Comparison of ENCODE assay signal across 14 mouse cellular contexts in the genomic region with DNA sequence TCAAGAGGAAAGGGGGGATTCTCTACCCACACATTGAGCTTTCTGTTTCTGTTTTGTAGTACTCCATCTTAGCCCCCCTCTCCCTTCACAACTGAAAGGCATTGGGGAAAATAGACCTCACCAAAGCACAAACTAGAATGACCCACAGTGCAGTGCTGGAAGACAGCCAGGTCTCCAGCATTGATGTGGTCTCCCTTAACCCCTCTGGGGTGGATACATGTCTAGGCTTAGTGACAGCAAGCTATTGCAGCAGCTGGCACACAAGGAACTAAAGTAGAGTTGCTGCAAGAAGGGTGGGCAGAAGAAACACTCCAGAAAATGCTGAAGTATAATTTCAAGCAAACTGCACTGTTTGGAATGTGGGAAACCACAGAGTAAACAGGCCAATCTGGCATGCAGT. TPM values are rescaled to one million over a fixed set of nuclear protein-coding genes. Genes with fewer than 3 reads are reported as not detected.
DNase-seq lines count a peak whose midpoint lies in the region; ATAC-seq lines count a peak whose summit lies in the region.
"Had no signal": no experiment of that assay in that cellular context is flagged by ENCODE, and none has a peak within 500 bp of the region (broad histone marks: within the 10 kb centered on the region; RNA-seq: fewer than 3 reads in every experiment).

No protein-coding gene starts in this region.

- no peak overlapping the region for H3K9ac ChIP-seq in forebrain, embryonic 12.5 days
- no peak overlapping the region for H3K9ac ChIP-seq in midbrain, embryonic 14.5 days (replicated peaks; ENCODE audit: low read length)
- H3K9ac ChIP-seq in midbrain, embryonic 11.5 days (ENCODE audit: low read length): no peak overlapping the region
- H3K9ac ChIP-seq in forebrain, embryonic 15.5 days (replicated peaks): no peak overlapping the region
- H3K9ac ChIP-seq: heart, embryonic 15.5 days had no signal

- H3K27ac ChIP-seq in forebrain, embryonic 12.5 days: no peak overlapping the region
- no peak overlapping the region for H3K27ac ChIP-seq in forebrain, embryonic 10.5 days
- no peak overlapping the region for H3K27ac ChIP-seq in midbrain, embryonic 14.5 days (replicated peaks; ENCODE audit: low read depth, low read length)
- no peak overlapping the region for H3K27ac ChIP-seq in midbrain, embryonic 11.5 days (ENCODE audit: low read depth, low read length)
- no peak overlapping the region for H3K27ac ChIP-seq in forebrain, embryonic 15.5 days (replicated peaks)
- H3K27ac ChIP-seq: heart, embryonic 15.5 days; layer of hippocampus, adult 2 months had no signal

- 0 out of 2 replicates have a peak, but pooled peaks cover 3% of the 10 kb centered on the region for H3K4me1 ChIP-seq in forebrain, embryonic 12.5 days
- H3K4me1 ChIP-seq in forebrain, embryonic 10.5 days: no peaks in the 10 kb centered on the region
- no peaks in the 10 kb centered on the region for H3K4me1 ChIP-seq in midbrain, embryonic 14.5 days (ENCODE audit: control insufficient read depth, insufficient read depth, low read length)
- H3K4me1 ChIP-seq in midbrain, embryonic 11.5 days (ENCODE audit: control insufficient read depth, insufficient read depth, low read length): no peaks in the 10 kb centered on the region
- no peaks in the 10 kb centered on the region for H3K4me1 ChIP-seq in forebrain, embryonic 15.5 days
- H3K4me1 ChIP-seq: heart, embryonic 15.5 days had no signal

- no peaks in the 10 kb centered on the region for H3K36me3 ChIP-seq in forebrain, embryonic 12.5 days (replicated peaks)
- no peaks in the 10 kb centered on the region for H3K36me3 ChIP-seq in forebrain, embryonic 10.5 days (replicated peaks)
- no peaks in the 10 kb centered on the region for H3K36me3 ChIP-seq in midbrain, embryonic 14.5 days (ENCODE audit: control insufficient read depth, insufficient read depth, low read length)
- no peaks in the 10 kb centered on the region for H3K36me3 ChIP-seq in midbrain, embryonic 11.5 days (ENCODE audit: control insufficient read depth, insufficient read depth, low read length)
- no peaks in the 10 kb centered on the region for H3K36me3 ChIP-seq in forebrain, embryonic 15.5 days
- H3K36me3 ChIP-seq: G1E; heart, embryonic 15.5 days had no signal

- H3K27me3 ChIP-seq in forebrain, embryonic 12.5 days: no peaks in the 10 kb centered on the region
- H3K27me3 ChIP-seq in forebrain, embryonic 10.5 days (ENCODE audit: poor library complexity, severe bottlenecking): no peaks in the 10 kb centered on the region
- no peaks in the 10 kb centered on the region for H3K27me3 ChIP-seq in midbrain, embryonic 14.5 days (ENCODE audit: control insufficient read depth, insufficient read depth, low read length)
- H3K27me3 ChIP-seq in midbrain, embryonic 11.5 days (ENCODE audit: control insufficient read depth, insufficient read depth, low read length): no peaks in the 10 kb centered on the region
- H3K27me3 ChIP-seq in forebrain, embryonic 15.5 days: no peaks in the 10 kb centered on the region
- H3K27me3 ChIP-seq: heart, embryonic 15.5 days had no signal

- DNase-seq in forebrain, embryonic 10.5 days (ENCODE audit: extremely low spot score, low spot score): no peak
- DNase-seq in midbrain, embryonic 14.5 days: peak; percentile 27
- DNase-seq in midbrain, embryonic 11.5 days (ENCODE audit: low spot score, missing footprints): no peak
- peak; percentile 10 to 45 for DNase-seq in lung, postnatal 4 days
- no peak for DNase-seq in gastrocnemius, postnatal 25 days
- no peak for DNase-seq in left cerebral cortex, adult 18-20 months (ENCODE audit: low spot score in 2 of 2)
- DNase-seq: cerebellum, adult 9-10 months; kidney, adult 2 months had no signal

- peak; percentile 30; the same call in 1 of the 2 replicates for ATAC-seq in forebrain, embryonic 12.5 days (ENCODE audit: low FRiP score)
- ATAC-seq in midbrain, embryonic 14.5 days (ENCODE audit: low FRiP score, low TSS enrichment): no peak
- no peak for ATAC-seq in midbrain, embryonic 11.5 days (ENCODE audit: low FRiP score)
- ATAC-seq in forebrain, embryonic 15.5 days (replicated peaks): peak; percentile 81
- ATAC-seq: activated CD4-positive, CD25-positive, alpha-beta regulatory T cell, adult 4 months had no signal

- no peaks in the 10 kb centered on the region for H3K9me3 ChIP-seq in forebrain, embryonic 12.5 days
- H3K9me3 ChIP-seq in forebrain, embryonic 10.5 days: no peaks in the 10 kb centered on the region
- no peaks in the 10 kb centered on the region for H3K9me3 ChIP-seq in midbrain, embryonic 14.5 days (ENCODE audit: control insufficient read depth, low read length)
- no peaks in the 10 kb centered on the region for H3K9me3 ChIP-seq in midbrain, embryonic 11.5 days (ENCODE audit: control insufficient read depth, low read length)
- no peaks in the 10 kb centered on the region for H3K9me3 ChIP-seq in forebrain, embryonic 15.5 days
- H3K9me3 ChIP-seq: G1E; heart, embryonic 15.5 days had no signal

- no peak overlapping the region for H3K4me2 ChIP-seq in forebrain, embryonic 12.5 days
- no peak overlapping the region for H3K4me2 ChIP-seq in midbrain, embryonic 14.5 days (ENCODE audit: low read length)
- no peak overlapping the region for H3K4me2 ChIP-seq in midbrain, embryonic 11.5 days
- no peak overlapping the region for H3K4me2 ChIP-seq in forebrain, embryonic 15.5 days (replicated peaks)
- H3K4me2 ChIP-seq: heart, embryonic 15.5 days had no signal

- no peak overlapping the region for H3K4me3 ChIP-seq in forebrain, embryonic 12.5 days (replicated peaks)
- no peak overlapping the region for H3K4me3 ChIP-seq in forebrain, embryonic 10.5 days
- no peak overlapping the region for H3K4me3 ChIP-seq in midbrain, embryonic 14.5 days (replicated peaks; ENCODE audit: low read depth, low read length)
- H3K4me3 ChIP-seq in midbrain, embryonic 11.5 days (ENCODE audit: low read depth, low read length): no peak overlapping the region
- H3K4me3 ChIP-seq in forebrain, embryonic 15.5 days: no peak overlapping the region
- H3K4me3 ChIP-seq: heart, embryonic 15.5 days; layer of hippocampus, adult 2 months had no signal

RNA-seq across cellular contexts. Expression of a gene that starts 45.1 kb away (rescaled TPM):
- polyA plus RNA-seq in forebrain, embryonic 12.5 days (2016; fragmentation: Nextera tagmentation; extraction: Ambion mirVana): 29.4 and 33.3 TPM in 2 replicates
- 13.9 and 16.8 TPM in 2 replicates for polyA plus RNA-seq in forebrain, embryonic 10.5 days (2016; fragmentation: Nextera tagmentation; extraction: Ambion mirVana)
- 25.0 and 27.8 TPM in 2 replicates for polyA plus RNA-seq in midbrain, embryonic 14.5 days (2014; fragmentation: Nextera tagmentation; extraction: Ambion mirVana)
- 11.7 and 14.7 TPM in 2 replicates for polyA plus RNA-seq in midbrain, embryonic 11.5 days (2014; fragmentation: Nextera tagmentation; extraction: Ambion mirVana)
- 197 and 227 TPM in 2 replicates for polyA plus RNA-seq in forebrain, embryonic 15.5 days (2015; fragmentation: Nextera tagmentation; extraction: Ambion mirVana)
- total RNA-seq in gastrocnemius, postnatal 25 days (2021): 100 to 1,000 TPM; 295 to 345 TPM
- 100 to 1,000 TPM; 551 to 618 TPM for total RNA-seq in left cerebral cortex, adult 18-20 months (2021)
- polyA plus RNA-seq: G1E had no signal

Comparison
In these comparisons a context has a peak if more than half of its experiments do, and no peak if none do; other contexts are left out.
1. DNase-seq: peak in midbrain, embryonic 14.5 days (single experiment) and lung, postnatal 4 days (2 of 2); none in forebrain, embryonic 10.5 days (single experiment), midbrain, embryonic 11.5 days (single experiment), gastrocnemius, postnatal 25 days (single experiment) and left cerebral cortex, adult 18-20 months (0 of 2).
2. ATAC-seq: peak in forebrain, embryonic 12.5 days (single experiment) and forebrain, embryonic 15.5 days (single experiment); none in midbrain, embryonic 14.5 days (single experiment) and midbrain, embryonic 11.5 days (single experiment).